Mouse (Mus musculus): ENCODE results near the gene Zfp523.

DNA sequence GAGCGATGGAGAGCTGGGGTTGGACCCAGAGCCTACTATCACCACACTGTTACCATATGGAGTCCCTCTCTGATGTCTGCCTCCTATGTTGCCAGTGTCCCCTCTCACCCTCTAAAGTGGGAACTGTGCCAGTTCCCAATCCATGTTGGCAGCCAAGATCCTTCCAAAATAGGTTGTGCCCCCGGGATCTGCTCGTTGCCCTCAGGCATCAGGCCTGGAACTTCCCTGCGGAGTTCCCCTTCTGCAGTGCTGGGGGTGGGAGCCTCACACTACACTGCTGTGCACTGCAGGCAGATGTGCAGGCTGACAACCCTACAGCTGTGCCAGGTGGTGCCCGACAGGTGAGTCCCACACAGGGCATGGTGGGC is 75.3 kb downstream of the Zfp523 start:
- TF ChIP-seq CTCF (IDR thresholded peaks at IDR 0.05; ENCODE audit: insufficient read depth, low read length) (no peak), POLR2A (IDR thresholded peaks at IDR 0.05; ENCODE audit: borderline replicate concordance, extremely low read depth, low read depth, low read length) (no peak)
